ENCODE assay signal across 1 mouse cellular context in the genomic region with DNA sequence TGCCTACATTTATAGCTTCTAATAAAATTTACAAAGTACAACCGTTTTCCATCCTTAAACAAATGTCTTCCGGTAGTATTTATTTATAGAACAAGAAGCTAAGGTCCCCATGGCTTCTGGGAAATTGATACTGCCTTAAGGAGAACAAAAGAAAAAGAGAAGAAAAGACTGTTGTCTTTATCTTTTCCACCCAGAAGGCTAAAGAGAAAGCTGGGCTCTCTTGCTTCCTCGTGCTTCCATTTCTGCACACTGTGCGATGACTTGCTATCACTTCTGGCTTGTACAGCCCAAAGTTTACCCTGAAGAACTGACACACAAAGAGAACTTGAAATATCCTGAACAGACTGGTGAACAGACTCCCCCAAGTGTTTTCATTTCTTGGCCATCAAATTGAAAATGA.
TF ChIP-seq lines count a peak whose summit lies in the region.

No protein-coding gene starts in this region.

TF ChIP-seq in MEL, 35 proteins besides CTCF, POLR2A, EP300 and RAD21 (continued from another document):
- TF ChIP-seq ZC3H11A (IDR thresholded peaks at IDR 0.05; ENCODE audit: low read depth, low read length) (no peak), GABPA (IDR thresholded peaks at IDR 0.05; ENCODE audit: low read depth, low read length) (no peak), ZNF384 (IDR thresholded peaks at IDR 0.05; ENCODE audit: low read depth, low read length) (no peak), TCF12 (IDR thresholded peaks at IDR 0.05; ENCODE audit: low read depth, low read length) (peak; percentile 94), POLR2AphosphoS2 (IDR thresholded peaks at IDR 0.05; ENCODE audit: low read length) (no peak), MAX (IDR thresholded peaks at IDR 0.05; ENCODE audit: low read length) (peak; percentile 89), BHLHE40 (IDR thresholded peaks at IDR 0.05; ENCODE audit: borderline replicate concordance, low read depth, low read length) (peak; percentile 71; the same call in 1 of the 2 replicates), NELFE (IDR thresholded peaks at IDR 0.05; ENCODE audit: low read depth, low read length) (no peak), E2F4 (IDR thresholded peaks at IDR 0.05; ENCODE audit: borderline replicate concordance, low read depth, low read length) (no peak), ZKSCAN1 (IDR thresholded peaks at IDR 0.05; ENCODE audit: low read depth, low read length) (no peak), MEF2A (IDR thresholded peaks at IDR 0.05; ENCODE audit: extremely low read depth, insufficient replicate concordance, low read depth, low read length, poor library complexity, severe bottlenecking) (peak; percentile 89), SIN3A (IDR thresholded peaks at IDR 0.05; ENCODE audit: low read length) (peak; percentile 82), HCFC1 (IDR thresholded peaks at IDR 0.05; ENCODE audit: low read depth, low read length) (no peak), ELF1 (IDR thresholded peaks at IDR 0.05; ENCODE audit: low read depth, low read length) (no peak), SMC3 (IDR thresholded peaks at IDR 0.05; ENCODE audit: low read depth, low read length) (no peak; the same call in 1 of the 2 replicates), USF2 (IDR thresholded peaks at IDR 0.05; ENCODE audit: borderline replicate concordance in 1 of 2, insufficient read depth in 1 of 2, low read depth in 1 of 2, low read length in 2 of 2) (no peak), MAFK (IDR thresholded peaks at IDR 0.05; ENCODE audit: borderline replicate concordance, low read depth, low read length) (no peak), POLR2AphosphoS5 (IDR thresholded peaks at IDR 0.05; ENCODE audit: borderline replicate concordance, low read depth, low read length) (no peak), CHD1 (IDR thresholded peaks at IDR 0.05; ENCODE audit: low read depth, low read length) (no peak), UBTF (IDR thresholded peaks at IDR 0.05; ENCODE audit: borderline replicate concordance, insufficient read depth, low read depth, low read length) (no peak), USF1 (IDR thresholded peaks at IDR 0.05; ENCODE audit: low read depth, low read length) (no peak), TAL1 (IDR thresholded peaks at IDR 0.05; ENCODE audit: low read length) (peak; percentile 95), RCOR1 (IDR thresholded peaks at IDR 0.05; ENCODE audit: low read depth, low read length) (peak; percentile 75; the same call in 1 of the 2 replicates), KAT2A (conservative IDR thresholded peaks at IDR 0.05; ENCODE audit: low read depth, low read length) (no peak), CHD2 (IDR thresholded peaks at IDR 0.05; ENCODE audit: low read length) (no peak), GATA1 (IDR thresholded peaks at IDR 0.05; ENCODE audit: low read depth, low read length) (peak; percentile 94), MAZ (IDR thresholded peaks at IDR 0.05; ENCODE audit: low read depth, low read length) (no peak), MXI1 (IDR thresholded peaks at IDR 0.05; ENCODE audit: low read depth, low read length) (peak; percentile 64; the same call in 1 of the 2 replicates), ETS1 (IDR thresholded peaks at IDR 0.05; ENCODE audit: low read depth, low read length) (peak; percentile 90), TBP (IDR thresholded peaks at IDR 0.05; ENCODE audit: low read depth, low read length) (peak; percentile 79; the same call in 1 of the 2 replicates), NRF1 (IDR thresholded peaks at IDR 0.05; ENCODE audit: insufficient read depth, low read depth, low read length, poor library complexity, severe bottlenecking) (no peak), MYB (IDR thresholded peaks at IDR 0.05; ENCODE audit: low read depth, low read length) (peak; percentile 67), ZMIZ1 (IDR thresholded peaks at IDR 0.05; ENCODE audit: low read depth, low read length) (no peak)
